Mouse (Mus musculus) hindbrain, embryonic 11.5 days (tissue): ENCODE measurements around the gene BC053393. TPM values are rescaled to one million over a fixed set of nuclear protein-coding genes. Genes with fewer than 3 reads are reported as not detected.

Source experiments
- ATAC-seq: fragments of 200-750 bp; cut with Nextera tagmentation; 2 replicates; pipeline ENCODE4 v1.8.0; 2017; ENCODE audit warnings: mild to moderate bottlenecking, moderate TSS enrichment, moderate library complexity; ENCODE audit not compliant: low FRiP score
- DNase-seq: peaks from one replicate; pipeline ENCODE4 v3.0.0-alpha.2; 2015; ENCODE audit warnings: low spot score
- H3K27ac ChIP-seq: fragments of 300-500 bp; sonication (generic); 2 replicates; pipeline ENCODE4 v1.5.1; 2014; ENCODE audit warnings: mild to moderate bottlenecking, low read depth, low read length
- H3K27me3 ChIP-seq: fragments of 300-500 bp; sonication (generic); 2 replicates; pipeline ENCODE4 v1.6.1; 2014; ENCODE audit warnings: mild to moderate bottlenecking, low read length, moderate library complexity, mixed read lengths; ENCODE audit not compliant: control insufficient read depth, insufficient read depth
- H3K36me3 ChIP-seq: fragments of 300-500 bp; sonication (generic); 2 replicates; pipeline ENCODE4 v1.6.1; 2014; ENCODE audit warnings: mild to moderate bottlenecking, low read length, moderate library complexity, mixed read lengths; ENCODE audit not compliant: control insufficient read depth, insufficient read depth
- H3K4me1 ChIP-seq: fragments of 300-500 bp; sonication (generic); replicated peaks from 2 replicates; pipeline ENCODE4 v1.6.1; 2014; ENCODE audit warnings: low read length, mixed read lengths; ENCODE audit not compliant: control insufficient read depth, insufficient read depth
- H3K4me2 ChIP-seq: fragments of 300-500 bp; sonication (generic); replicated peaks from 2 replicates; pipeline ENCODE4 v1.6.1; 2014; ENCODE audit warnings: mild to moderate bottlenecking, low read depth, low read length
- H3K4me3 ChIP-seq: fragments of 300-500 bp; sonication (generic); 2 replicates; pipeline ENCODE4 v1.5.1; 2014; ENCODE audit warnings: low read depth, low read length
- H3K9ac ChIP-seq: fragments of 300-500 bp; sonication (generic); 2 replicates; pipeline ENCODE4 v1.6.1; 2014; ENCODE audit warnings: low read depth, low read length
- H3K9me3 ChIP-seq: fragments of 300-500 bp; sonication (generic); 2 replicates; pipeline ENCODE4 v1.6.1; 2016; ENCODE audit warnings: low read length; ENCODE audit not compliant: control insufficient read depth
- WGBS: fragments of 180-500 bp; shearing (Covaris S2); extraction: QIAGEN DNeasy Blood & Tissue Kit; methylation state at CpG from one replicate; pipeline ENCODE4 v1.1.7; 2014; 5-methylcytosine and 5-hydroxymethylcytosine counted together
- polyA plus RNA-seq: library from polyadenylated mRNA; unstranded; fragments of >200 nt; fragmentation: Nextera tagmentation; extraction: Ambion mirVana; gene quantifications from 2 replicates; pipeline ENCODE4 v1.2.1, GENCODE M21; 2014

The BC053393 gene
- polyA plus RNA-seq: not detected in 2 replicates

DNA sequence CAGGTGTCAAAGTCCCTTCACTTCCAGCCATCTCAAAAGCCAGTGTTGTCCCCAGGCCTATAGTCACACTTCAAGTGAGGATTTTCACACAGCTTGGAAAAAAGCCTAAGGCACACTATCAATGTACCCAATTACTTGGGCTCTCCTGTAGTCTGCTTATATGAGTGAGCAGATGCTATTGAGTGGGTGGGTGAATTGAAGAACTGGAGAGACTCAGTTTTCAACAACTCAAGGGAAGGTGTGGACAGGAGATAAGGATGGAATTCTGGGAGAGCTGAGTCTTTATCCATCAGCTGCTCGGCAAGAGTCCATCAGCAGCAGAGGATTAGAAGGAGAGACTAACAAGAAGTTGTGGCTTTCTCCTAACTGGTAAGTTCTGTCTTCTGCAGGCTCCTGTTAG, at the start of gene BC053393:
Gene BC053393, plus strand, starts transcription at position 210 of the 400 bp plus-strand sequence.
- Histone ChIP-seq H3K4me1 (no peaks in the 10 kb centered on the region), H3K4me2 (no peak within 1 kb of the TSS), H3K36me3 (no peaks in the 10 kb centered on the region), H3K27me3 (no peaks in the 10 kb centered on the region), H3K9ac (no peak within 1 kb of the TSS), H3K9me3 (no peaks in the 10 kb centered on the region), H3K4me3 (no peak within 1 kb of the TSS), H3K27ac (no peak within 1 kb of the TSS)
- DNase-seq (no peak), ATAC-seq (no peak)
- WGBS: 84% methylated on average over 1 of the region's 1 CpGs

- Histone ChIP-seq H3K27ac (no peak overlapping the region), H3K27me3 (no peaks in the 10 kb centered on the region), H3K4me3 (no peak overlapping the region), H3K4me2 (no peak overlapping the region), H3K9ac (no peak overlapping the region), H3K9me3 (no peaks in the 10 kb centered on the region), H3K36me3 (no peaks in the 10 kb centered on the region), H3K4me1 (no peaks in the 10 kb centered on the region)
- DNase-seq (no peak), ATAC-seq (no peak)
- 79% methylated on average over 3 of the region's 3 CpGs for WGBS
These were observed 48.6 kb upstream of the BC053393 start for GRCm38 (mm10) chr11:46522719-46523118.

DNA sequence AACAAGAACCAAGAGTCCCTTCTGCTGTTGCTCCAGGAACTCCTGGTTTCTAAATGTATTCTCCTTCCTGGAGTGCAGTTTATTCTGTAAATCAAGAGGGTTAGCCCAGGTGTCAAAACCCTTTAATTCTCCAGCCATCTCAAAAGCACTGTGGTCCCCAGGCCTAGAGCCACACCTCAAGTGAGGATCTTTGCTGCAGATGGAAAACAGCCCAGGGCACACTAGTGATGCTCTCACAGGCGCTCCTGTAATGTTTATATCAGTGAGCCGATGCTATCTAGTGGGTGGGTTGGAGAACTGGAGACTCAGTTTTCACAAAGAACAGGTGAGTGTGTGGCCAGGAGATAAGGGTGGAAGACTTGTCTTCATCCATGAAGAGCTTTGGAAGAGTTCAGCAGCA, 47.4 kb upstream of the BC053393 start, which contains the start of gene Gm12169:
Gene Gm12169, plus strand, starts transcription at position 301 of the 400 bp plus-strand sequence.
- no peaks in the 10 kb centered on the region for H3K4me1 ChIP-seq
- H3K4me2 ChIP-seq: no peak within 1 kb of the TSS
- H3K27me3 ChIP-seq: no peaks in the 10 kb centered on the region
- no peak within 1 kb of the TSS for H3K27ac ChIP-seq
- H3K4me3 ChIP-seq: no peak within 1 kb of the TSS
- DNase-seq (no peak), ATAC-seq (no peak)
- H3K9me3 ChIP-seq: no peaks in the 10 kb centered on the region
- WGBS: 93% methylated on average over 2 of the region's 2 CpGs
- H3K9ac ChIP-seq: no peak within 1 kb of the TSS
- H3K36me3 ChIP-seq: no peaks in the 10 kb centered on the region

DNA sequence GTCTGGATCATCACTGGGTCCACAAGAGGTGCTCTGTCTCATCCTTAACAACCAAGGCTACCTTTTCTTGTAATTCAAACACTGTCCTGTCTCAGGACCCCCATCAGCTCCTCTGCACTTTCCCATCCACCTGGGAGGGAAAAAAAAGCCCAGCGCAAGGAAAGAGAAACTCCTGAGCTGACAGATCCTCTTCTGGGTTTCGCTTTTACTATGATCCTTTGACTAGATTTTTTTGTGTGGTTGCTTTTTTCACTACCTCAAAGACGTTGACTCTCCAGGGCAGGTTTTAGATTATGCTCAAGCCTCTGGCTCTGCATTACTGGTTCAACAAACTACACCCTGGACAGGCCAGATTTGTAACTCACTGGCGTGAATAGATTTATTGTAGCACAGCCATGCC, 41.2 kb upstream of the BC053393 start:
- no peak overlapping the region for H3K27ac ChIP-seq
- H3K27me3 ChIP-seq: no peaks in the 10 kb centered on the region
- no peaks in the 10 kb centered on the region for H3K9me3 ChIP-seq
- 86% methylated on average over 4 of the region's 4 CpGs for WGBS
- H3K4me1 ChIP-seq: no peaks in the 10 kb centered on the region
- DNase-seq: no peak
- no peak overlapping the region for H3K9ac ChIP-seq
- no peak overlapping the region for H3K4me3 ChIP-seq
- ATAC-seq: no peak
- no peaks in the 10 kb centered on the region for H3K36me3 ChIP-seq
- H3K4me2 ChIP-seq: no peak overlapping the region

DNA sequence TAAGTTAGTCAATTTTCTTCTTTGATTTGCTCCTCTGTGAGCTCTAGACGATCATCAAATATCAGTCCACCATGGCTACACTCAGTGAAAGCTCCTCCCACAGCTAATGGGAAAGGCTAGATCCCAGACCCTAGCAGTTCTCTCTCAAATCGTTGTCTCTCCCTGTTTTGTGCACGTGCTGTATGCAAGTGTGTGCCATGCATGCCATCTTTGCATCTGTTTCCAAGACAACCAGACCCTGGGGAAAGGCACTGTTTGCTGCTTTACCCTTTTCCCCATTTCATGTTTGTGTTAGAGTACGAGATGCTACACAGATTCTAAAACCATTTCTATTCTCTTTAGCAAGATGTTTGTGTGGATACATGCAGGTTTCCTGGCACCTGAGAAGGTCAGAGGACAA, 34.4 kb upstream of the BC053393 start:
- no peak overlapping the region for H3K9ac ChIP-seq
- H3K27ac ChIP-seq: no peak overlapping the region
- DNase-seq: no peak
- no peak overlapping the region for H3K4me3 ChIP-seq
- no peaks in the 10 kb centered on the region for H3K9me3 ChIP-seq
- H3K27me3 ChIP-seq: no peaks in the 10 kb centered on the region
- no peaks in the 10 kb centered on the region for H3K4me1 ChIP-seq
- no peaks in the 10 kb centered on the region for H3K36me3 ChIP-seq
- 80% methylated on average over 4 of the region's 4 CpGs for WGBS
- ATAC-seq: no peak
- no peak overlapping the region for H3K4me2 ChIP-seq

GRCm38 (mm10) chr11:46543530-46543929, 27.8 kb upstream of the BC053393 start:
- H3K4me3 ChIP-seq: no peak overlapping the region
- no peaks in the 10 kb centered on the region for H3K27me3 ChIP-seq
- H3K4me1 ChIP-seq: no peaks in the 10 kb centered on the region
- ATAC-seq (no peak), DNase-seq (no peak)
- no peak overlapping the region for H3K4me2 ChIP-seq
- WGBS: 81% methylated on average over 2 of the region's 2 CpGs
- H3K27ac ChIP-seq: no peak overlapping the region
- no peaks in the 10 kb centered on the region for H3K9me3 ChIP-seq
- H3K9ac ChIP-seq: no peak overlapping the region
- no peaks in the 10 kb centered on the region for H3K36me3 ChIP-seq

GRCm38 (mm10) chr11:46549721-46550120, 21.6 kb upstream of the BC053393 start:
- WGBS: 84% methylated on average over 4 of the region's 4 CpGs
- Histone ChIP-seq H3K9ac (no peak overlapping the region), H3K4me1 (no peaks in the 10 kb centered on the region), H3K9me3 (no peaks in the 10 kb centered on the region), H3K4me3 (no peak overlapping the region), H3K27ac (no peak overlapping the region), H3K36me3 (no peaks in the 10 kb centered on the region), H3K27me3 (no peaks in the 10 kb centered on the region), H3K4me2 (no peak overlapping the region)
- DNase-seq (no peak), ATAC-seq (no peak)

GRCm38 (mm10) chr11:46552741-46553140, 18.6 kb upstream of the BC053393 start:
- Histone ChIP-seq H3K9me3 (no peaks in the 10 kb centered on the region), H3K36me3 (no peaks in the 10 kb centered on the region), H3K4me1 (no peaks in the 10 kb centered on the region), H3K27ac (no peak overlapping the region), H3K4me3 (no peak overlapping the region), H3K4me2 (no peak overlapping the region), H3K27me3 (no peaks in the 10 kb centered on the region), H3K9ac (no peak overlapping the region)
- ATAC-seq (no peak), DNase-seq (no peak)
- 90% methylated on average over 3 of the region's 3 CpGs for WGBS

GRCm38 (mm10) chr11:46561096-46561495, 10.2 kb upstream of the BC053393 start:
- 79% methylated on average over 4 of the region's 4 CpGs for WGBS
- H3K4me2 ChIP-seq: no peak overlapping the region
- H3K9ac ChIP-seq: no peak overlapping the region
- ATAC-seq: no peak
- no peaks in the 10 kb centered on the region for H3K4me1 ChIP-seq
- H3K9me3 ChIP-seq: no peaks in the 10 kb centered on the region
- H3K4me3 ChIP-seq: no peak overlapping the region
- H3K36me3 ChIP-seq: no peaks in the 10 kb centered on the region
- H3K27me3 ChIP-seq: no peaks in the 10 kb centered on the region
- H3K27ac ChIP-seq: no peak overlapping the region
- DNase-seq: no peak
